Mouse (Mus musculus) stomach, postnatal 0 days (tissue): Measurements from ENCODE around the gene Gnb2.

Source experiments
- CTCF ChIP-seq: IDR thresholded peaks from 2 replicates; pipeline ENCODE4 v1.5.1; 2016; ENCODE audit warnings: antibody characterized with exemption, low read depth, mild to moderate bottlenecking, moderate library complexity
- EP300 ChIP-seq: optimal IDR thresholded peaks from 2 replicates; pipeline ENCODE3; 2016; ENCODE audit warnings: antibody characterized with exemption

- TF ChIP-seq CTCF: peak; percentile 76
- TF ChIP-seq EP300: no peak
Measured at GRCm38 (mm10) chr5:137512847-137513794, 20.2 kb downstream of the Gnb2 start.
